Mouse (Mus musculus): ENCODE data around the gene Fam234a. TPM values are rescaled to one million over a fixed set of nuclear protein-coding genes. Genes with fewer than 3 reads are reported as not detected.

Gene Fam234a
- 37.9 and 47.9 TPM in 2 replicates for polyA plus RNA-seq (2015; fragmentation: Nextera tagmentation; extraction: Ambion mirVana)

DNA sequence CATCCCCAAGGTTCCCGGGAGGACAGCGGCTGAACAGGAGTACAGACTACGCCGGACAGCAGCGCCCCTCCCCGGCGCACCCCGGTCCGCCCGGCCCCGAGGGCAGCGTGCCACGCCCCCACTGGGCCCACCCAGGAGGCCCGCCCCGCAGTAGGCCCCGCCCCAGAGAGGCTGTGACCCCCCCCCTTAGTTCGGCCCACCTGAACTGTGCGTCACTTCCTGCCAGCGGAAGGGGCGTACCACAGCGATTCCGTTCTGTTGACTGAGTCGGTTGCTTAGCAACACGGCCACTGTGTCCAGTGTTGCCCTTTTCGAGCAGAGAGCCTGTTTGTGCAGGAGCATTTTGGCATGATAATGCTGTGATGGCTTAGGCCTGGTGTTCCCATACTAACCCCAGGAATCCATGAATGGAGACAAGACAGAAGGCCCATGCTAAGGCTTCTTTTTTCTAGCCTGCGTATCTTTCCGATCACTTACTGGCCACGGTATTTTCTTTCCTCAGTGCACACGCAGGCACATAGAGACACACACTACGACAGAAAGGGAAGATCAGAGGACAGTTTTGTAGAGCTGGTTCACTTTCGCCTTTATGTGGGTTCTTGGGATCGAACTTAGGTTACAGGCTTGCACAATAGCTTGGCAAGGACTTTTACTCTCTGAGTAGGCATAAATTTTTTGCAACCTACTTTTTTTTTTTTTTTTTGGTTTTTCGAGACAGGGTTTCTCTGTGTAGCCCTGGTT lies at the start of gene Fam234a:
Gene Fam234a, minus strand, starts transcription at position 142 of the 741 bp plus-strand sequence.

GRCm38 (mm10) chr17:26252539-26253251 lies 8.7 kb upstream of the Fam234a start, which contains the start of gene Luc7l:
Gene Luc7l (plus strand): TSS chr17:26252896.

GRCm38 (mm10) chr17:26207686-26208085 lies 36.4 kb downstream of the Fam234a start, which contains the start of gene Arhgdig:
Gene Arhgdig (minus strand): TSS chr17:26207786.

GRCm38 (mm10) chr17:26202737-26203136 lies 41.3 kb downstream of the Fam234a start, which contains the start of gene Rgs11:
Gene Rgs11 (plus strand): TSS chr17:26202951.

GRCm38 (mm10) chr17:26198892-26199291 lies 45.1 kb downstream of the Fam234a start, which contains the start of gene Pdia2:
Gene Pdia2 (minus strand): TSS chr17:26199087.

Other genes with a start within 250 kb of the Fam234a start
- gene Rab11fip3, start 174.7 kb downstream of the Fam234a start, polyA plus RNA-seq (2015; fragmentation: Nextera tagmentation; extraction: Ambion mirVana) = 9.0 and 10.9 TPM in 2 replicates
- 18.5 and 22.5 TPM in 2 replicates for gene Decr2, start 153.9 kb downstream of the Fam234a start, polyA plus RNA-seq (2015; fragmentation: Nextera tagmentation; extraction: Ambion mirVana)
- gene Nme4, start 148.6 kb downstream of the Fam234a start, polyA plus RNA-seq (2015; fragmentation: Nextera tagmentation; extraction: Ambion mirVana) = 28.8 and 36.8 TPM in 2 replicates
- 1.8 and 2.0 TPM in 2 replicates for gene Tmem8, start 130.9 kb downstream of the Fam234a start, polyA plus RNA-seq (2015; fragmentation: Nextera tagmentation; extraction: Ambion mirVana)
- gene Mrpl28, start 120.7 kb downstream of the Fam234a start, polyA plus RNA-seq (2015; fragmentation: Nextera tagmentation; extraction: Ambion mirVana) = 122 and 126 TPM in 2 replicates
- gene Axin1, start 105.6 kb downstream of the Fam234a start, polyA plus RNA-seq (2015; fragmentation: Nextera tagmentation; extraction: Ambion mirVana) = 6.8 and 6.9 TPM in 2 replicates
- not detected in 2 replicates for gene Pdia2, start 45.2 kb downstream of the Fam234a start, polyA plus RNA-seq (2015; fragmentation: Nextera tagmentation; extraction: Ambion mirVana)
- gene Rgs11, start 41.3 kb downstream of the Fam234a start, polyA plus RNA-seq (2015; fragmentation: Nextera tagmentation; extraction: Ambion mirVana) = 0.45 and 0.77 TPM in 2 replicates
- gene Arhgdig, start 36.5 kb downstream of the Fam234a start, polyA plus RNA-seq (2015; fragmentation: Nextera tagmentation; extraction: Ambion mirVana) = 6.3 and 7.5 TPM in 2 replicates
- 34.2 and 37.7 TPM in 2 replicates for gene Luc7l, start 8.7 kb upstream of the Fam234a start, polyA plus RNA-seq (2015; fragmentation: Nextera tagmentation; extraction: Ambion mirVana)
- gene Neurl1b, start 170.6 kb upstream of the Fam234a start, polyA plus RNA-seq (2015; fragmentation: Nextera tagmentation; extraction: Ambion mirVana) = 0.57 and 0.58 TPM in 2 replicates